9 mouse cellular contexts compared by ENCODE assay signal in genomic region chr3:103429227-103429788, GRCm38 (mm10).
A peak's percentile ranks its signal among the peaks of the same experiment; 100 is the strongest.
DNase-seq lines count a peak whose midpoint lies in the region; ATAC-seq and TF ChIP-seq lines count a peak whose summit lies in the region.
"Had no signal": no experiment of that assay in that cellular context is flagged by ENCODE, and none has a peak within 500 bp of the region (broad histone marks: within the 10 kb centered on the region; RNA-seq: fewer than 3 reads in every experiment).

No protein-coding gene starts in this region.

- H3K9ac ChIP-seq in midbrain, postnatal 0 days (replicated peaks; ENCODE audit: low read length, poor library complexity, severe bottlenecking) = no peak overlapping the region
- H3K9ac ChIP-seq in midbrain, embryonic 13.5 days (replicated peaks) = no peak overlapping the region
- H3K9ac ChIP-seq: liver, embryonic 13.5 days had no signal

- intact Hi-C loops in gastrocnemius, adult 2 months (cut with DNase I) = no loop called here

- TF ChIP-seq CTCF in gastrocnemius, adult 2 months (IDR thresholded peaks at IDR 0.05) = peak; percentile 50
- TF ChIP-seq CTCF in midbrain, postnatal 0 days (IDR thresholded peaks at IDR 0.05) = peak; percentile 55

- H3K36me3 ChIP-seq in midbrain, postnatal 0 days (ENCODE audit: insufficient read depth, low read length) = no peaks in the 10 kb centered on the region
- no peaks in the 10 kb centered on the region for H3K36me3 ChIP-seq in midbrain, embryonic 13.5 days
- H3K36me3 ChIP-seq: liver, embryonic 13.5 days had no signal

- no peak for ATAC-seq in midbrain, postnatal 0 days (ENCODE audit: low FRiP score)
- ATAC-seq in midbrain, embryonic 13.5 days = no peak

- peak; percentile 30 for DNase-seq in gastrocnemius, adult 2 months
- no peak for DNase-seq in gastrocnemius, adult 8-10 months (ENCODE audit: low spot score in 2 of 2)
- DNase-seq in midbrain, postnatal 0 days (ENCODE audit: low spot score) = no peak
- peak; percentile 18 for DNase-seq in cerebellum, adult 9-10 months
- DNase-seq in mesoderm, embryonic 11.5 days (ENCODE audit: low read depth, low spot score) = peak; percentile 46
- no peak for DNase-seq in urinary bladder, postnatal 10 days (ENCODE audit: low spot score)
- DNase-seq in right cerebral cortex, adult 18-20 months = no peak
- DNase-seq: liver, embryonic 13.5 days had no signal

- no peak overlapping the region for H3K4me3 ChIP-seq in gastrocnemius, adult 2 months
- H3K4me3 ChIP-seq in midbrain, postnatal 0 days (ENCODE audit: low read depth, low read length) = no peak overlapping the region
- H3K4me3 ChIP-seq in midbrain, embryonic 13.5 days (replicated peaks) = no peak overlapping the region
- H3K4me3 ChIP-seq: liver, embryonic 13.5 days had no signal

- 15% methylated on average over 5 of the region's 5 CpGs for WGBS in midbrain, postnatal 0 days
- 23% methylated on average over 5 of the region's 5 CpGs for WGBS in midbrain, embryonic 13.5 days

- no peaks in the 10 kb centered on the region for H3K27me3 ChIP-seq in midbrain, postnatal 0 days (ENCODE audit: insufficient read depth, low read length)
- H3K27me3 ChIP-seq in midbrain, embryonic 13.5 days = no peaks in the 10 kb centered on the region
- H3K27me3 ChIP-seq: liver, embryonic 13.5 days had no signal

- H3K4me2 ChIP-seq in midbrain, postnatal 0 days (ENCODE audit: low read depth, low read length, poor library complexity, severe bottlenecking) = no peak overlapping the region
- no peak overlapping the region for H3K4me2 ChIP-seq in midbrain, embryonic 13.5 days (replicated peaks)
- H3K4me2 ChIP-seq: liver, embryonic 13.5 days had no signal

- no peaks in the 10 kb centered on the region for H3K9me3 ChIP-seq in midbrain, postnatal 0 days (ENCODE audit: low read length)
- no peaks in the 10 kb centered on the region for H3K9me3 ChIP-seq in midbrain, embryonic 13.5 days
- H3K9me3 ChIP-seq: liver, embryonic 13.5 days had no signal

- H3K27ac ChIP-seq in gastrocnemius, adult 2 months = no peak overlapping the region
- no peak overlapping the region for H3K27ac ChIP-seq in midbrain, postnatal 0 days (ENCODE audit: low read depth, low read length)
- no peak overlapping the region for H3K27ac ChIP-seq in midbrain, embryonic 13.5 days
- H3K27ac ChIP-seq: liver, embryonic 13.5 days had no signal

- no peaks in the 10 kb centered on the region for H3K4me1 ChIP-seq in midbrain, postnatal 0 days (ENCODE audit: insufficient read depth, low read length)
- H3K4me1 ChIP-seq in midbrain, embryonic 13.5 days (replicated peaks) = no peaks in the 10 kb centered on the region

Comparison
In these comparisons a context has a peak if more than half of its experiments do, and no peak if none do; other contexts are left out.
1. DNase-seq: peak in gastrocnemius, adult 2 months (single experiment), cerebellum, adult 9-10 months (single experiment) and mesoderm, embryonic 11.5 days (single experiment); none in gastrocnemius, adult 8-10 months (0 of 2), midbrain, postnatal 0 days (single experiment), urinary bladder, postnatal 10 days (single experiment) and right cerebral cortex, adult 18-20 months (single experiment).